Mouse (Mus musculus) hindbrain, postnatal 0 days (tissue): ENCODE results near the gene Sypl. TPM values are rescaled to one million over a fixed set of nuclear protein-coding genes. Genes with fewer than 3 reads are reported as not detected.

ENCODE experiments used
- ATAC-seq: fragments of 200-750 bp; cut with Nextera tagmentation; 2 replicates; pipeline ENCODE4 v1.8.0; 2017; ENCODE audit warnings: mild to moderate bottlenecking, moderate TSS enrichment, moderate library complexity
- DNase-seq: peaks from one replicate; pipeline ENCODE4 v3.0.0-alpha.2; 2015; ENCODE audit warnings: low spot score
- H3K27ac ChIP-seq: fragments of 300-500 bp; sonication (generic); 2 replicates; pipeline ENCODE4 v1.5.1; 2014; ENCODE audit warnings: mild to moderate bottlenecking
- H3K27me3 ChIP-seq: fragments of 300-500 bp; sonication (generic); 2 replicates; pipeline ENCODE4 v1.6.1; 2014; ENCODE audit warnings: low read length, mixed read lengths; ENCODE audit not compliant: insufficient read depth
- H3K36me3 ChIP-seq: fragments of 300-500 bp; sonication (generic); 2 replicates; pipeline ENCODE4 v1.6.1; 2014; ENCODE audit warnings: low read length, mixed read lengths; ENCODE audit not compliant: insufficient read depth
- H3K4me1 ChIP-seq: fragments of 300-500 bp; sonication (generic); 2 replicates; pipeline ENCODE4 v1.6.1; 2014; ENCODE audit warnings: antibody characterized with exemption, low read length, mixed read lengths; ENCODE audit not compliant: insufficient read depth
- H3K4me2 ChIP-seq: fragments of 300-500 bp; sonication (generic); 2 replicates; pipeline ENCODE4 v1.6.1; 2014; ENCODE audit warnings: low read depth, mild to moderate bottlenecking, low read length, moderate library complexity, mixed read lengths
- H3K4me3 ChIP-seq: fragments of 300-500 bp; sonication (generic); 2 replicates; pipeline ENCODE4 v1.5.1; 2014; ENCODE audit warnings: low read length
- H3K9ac ChIP-seq: fragments of 300-500 bp; sonication (generic); replicated peaks from 2 replicates; pipeline ENCODE4 v1.6.1; 2014; ENCODE audit warnings: mild to moderate bottlenecking, low read length, moderate library complexity, mixed read lengths
- H3K9me3 ChIP-seq: fragments of 300-500 bp; sonication (generic); 2 replicates; pipeline ENCODE4 v1.6.1; 2016; ENCODE audit warnings: low read length, mixed read lengths
- CTCF ChIP-seq: IDR thresholded peaks from 2 replicates; pipeline ENCODE4 v1.5.1; 2016; ENCODE audit warnings: antibody characterized with exemption, control low read depth, low read depth
- WGBS: fragments of 180-500 bp; shearing (Covaris S2); extraction: QIAGEN DNeasy Blood & Tissue Kit; methylation state at CpG from one replicate; pipeline ENCODE4 v1.1.7; 2014; 5-methylcytosine and 5-hydroxymethylcytosine counted together
- polyA plus RNA-seq: library from polyadenylated mRNA; unstranded; fragments of >200 nt; fragmentation: Nextera tagmentation; extraction: Ambion mirVana; gene quantifications from 2 replicates; pipeline ENCODE4 v1.2.1, GENCODE M21; 2015
- total RNA-seq: library from RNA; depleted of rRNA; stranded (reverse); fragments of >200 nt; gene quantifications from 2 replicates; pipeline ENCODE4 v1.2.3, GENCODE M21; 2014

The Sypl gene
- total and polyA plus RNA-seq, 2 experiments from 2014 or later = 22.6 to 46.8 TPM

GRCm38 (mm10) chr12:32975501-32975900 lies 21.8 kb downstream of the Sypl start:
- no peak for ATAC-seq
- WGBS = 86% methylated on average over 3 of the region's 3 CpGs
- no peak for DNase-seq

GRCm38 (mm10) chr12:32982631-32983030 lies 28.9 kb downstream of the Sypl start:
- no peak overlapping the region for H3K4me3 ChIP-seq
- H3K9ac ChIP-seq = no peak overlapping the region
- DNase-seq (no peak), ATAC-seq (no peak)
- H3K27me3 ChIP-seq = no peaks in the 10 kb centered on the region
- no peaks in the 10 kb centered on the region for H3K36me3 ChIP-seq
- H3K27ac ChIP-seq = no peak overlapping the region
- no peaks in the 10 kb centered on the region for H3K9me3 ChIP-seq
- H3K4me2 ChIP-seq = no peak overlapping the region
- H3K4me1 ChIP-seq = no peaks in the 10 kb centered on the region
- TF ChIP-seq CTCF = no peak
- WGBS = 100% methylated on average over 1 of the region's 1 CpGs

More at GRCm38 (mm10) chr12:32975501-32975900, 21.8 kb downstream of the Sypl start:
- no peaks in the 10 kb centered on the region for H3K27me3 ChIP-seq
- H3K4me3 ChIP-seq = no peak overlapping the region
- H3K36me3 ChIP-seq = 0 out of 2 replicates have a peak, but pooled peaks cover 3% of the 10 kb centered on the region
- no peak for TF ChIP-seq CTCF
- H3K4me1 ChIP-seq = no peaks in the 10 kb centered on the region
- no peak overlapping the region for H3K4me2 ChIP-seq
- H3K9me3 ChIP-seq = no peaks in the 10 kb centered on the region
- H3K27ac ChIP-seq = no peak overlapping the region
- H3K9ac ChIP-seq = no peak overlapping the region

GRCm38 (mm10) chr12:32983081-32983480 lies 29.4 kb downstream of the Sypl start:
- H3K4me1 ChIP-seq = no peaks in the 10 kb centered on the region
- no peaks in the 10 kb centered on the region for H3K9me3 ChIP-seq
- no peak overlapping the region for H3K4me3 ChIP-seq
- H3K4me2 ChIP-seq = no peak overlapping the region
- H3K36me3 ChIP-seq = no peaks in the 10 kb centered on the region
- no peak overlapping the region for H3K9ac ChIP-seq
- no peak for TF ChIP-seq CTCF
- WGBS = 92% methylated on average over 1 of the region's 1 CpGs
- ATAC-seq = no peak
- DNase-seq = no peak
- no peaks in the 10 kb centered on the region for H3K27me3 ChIP-seq
- no peak overlapping the region for H3K27ac ChIP-seq

GRCm38 (mm10) chr12:32986284-32986683 lies 32.6 kb downstream of the Sypl start:
- no peaks in the 10 kb centered on the region for H3K9me3 ChIP-seq
- no peak overlapping the region for H3K27ac ChIP-seq
- 55% methylated on average over 1 of the region's 1 CpGs for WGBS
- no peak for TF ChIP-seq CTCF
- H3K27me3 ChIP-seq = no peaks in the 10 kb centered on the region
- no peak for DNase-seq
- no peaks in the 10 kb centered on the region for H3K36me3 ChIP-seq
- H3K9ac ChIP-seq = no peak overlapping the region
- ATAC-seq = no peak
- H3K4me2 ChIP-seq = no peak overlapping the region
- no peaks in the 10 kb centered on the region for H3K4me1 ChIP-seq
- no peak overlapping the region for H3K4me3 ChIP-seq

- no peaks in the 10 kb centered on the region for H3K36me3 ChIP-seq
- no peaks in the 10 kb centered on the region for H3K4me1 ChIP-seq
- TF ChIP-seq CTCF = no peak
- WGBS = 63% methylated on average over 12 of the region's 12 CpGs
- no peak overlapping the region for H3K9ac ChIP-seq
- H3K27ac ChIP-seq = no peak overlapping the region
- H3K9me3 ChIP-seq = no peaks in the 10 kb centered on the region
- H3K4me2 ChIP-seq = no peak overlapping the region
- H3K4me3 ChIP-seq = no peak overlapping the region
- no peaks in the 10 kb centered on the region for H3K27me3 ChIP-seq
- DNase-seq (no peak), ATAC-seq (no peak)
These were observed 36.0 kb downstream of the Sypl start for GRCm38 (mm10) chr12:32989731-32990130.

GRCm38 (mm10) chr12:32994081-32994480 lies 40.4 kb downstream of the Sypl start:
- Histone ChIP-seq H3K4me3 (no peak overlapping the region), H3K9me3 (no peaks in the 10 kb centered on the region), H3K27ac (no peak overlapping the region), H3K4me1 (no peaks in the 10 kb centered on the region), H3K4me2 (no peak overlapping the region), H3K9ac (no peak overlapping the region), H3K36me3 (no peaks in the 10 kb centered on the region), H3K27me3 (no peaks in the 10 kb centered on the region)
- TF ChIP-seq CTCF = no peak
- no peak for ATAC-seq
- no peak for DNase-seq
- WGBS = 86% methylated on average over 5 of the region's 5 CpGs

GRCm38 (mm10) chr12:32995081-32995834 lies 41.6 kb downstream of the Sypl start:
- no peaks in the 10 kb centered on the region for H3K9me3 ChIP-seq
- H3K9ac ChIP-seq = no peak overlapping the region
- H3K4me1 ChIP-seq = no peaks in the 10 kb centered on the region
- no peak for DNase-seq
- H3K4me3 ChIP-seq = no peak overlapping the region
- 0 out of 2 replicates have a peak, but pooled peaks have one; percentile 10 for TF ChIP-seq CTCF
- H3K4me2 ChIP-seq = no peak overlapping the region
- H3K36me3 ChIP-seq = no peaks in the 10 kb centered on the region
- WGBS = 78% methylated on average over 4 of the region's 4 CpGs
- H3K27me3 ChIP-seq = no peaks in the 10 kb centered on the region
- no peak overlapping the region for H3K27ac ChIP-seq
- ATAC-seq = no peak
